Mouse (Mus musculus): ENCODE measurements around the gene Dpp9. TPM values are rescaled to one million over a fixed set of nuclear protein-coding genes. Genes with fewer than 3 reads are reported as not detected.
A peak's percentile ranks its signal among the peaks of the same experiment; 100 is the strongest.

Gene Dpp9
- polyA plus RNA-seq, 1 experiment from 2014 or later = 40.9 TPM

- H3K27me3 ChIP-seq = peaks cover 56% of the 10 kb centered on the region
- no peak overlapping the region for H3K27ac ChIP-seq (replicated peaks)
- no peaks in the 10 kb centered on the region for H3K36me3 ChIP-seq
- H3K9me3 ChIP-seq (replicated peaks) = no peaks in the 10 kb centered on the region
- H3K4me3 ChIP-seq (replicated peaks) = peak overlapping the region; percentile 72
- peaks cover 34% of the 10 kb centered on the region for H3K4me1 ChIP-seq
- H3K9ac ChIP-seq = 0 out of 2 replicates have a peak overlapping the region, but pooled peaks have one; percentile 9
- ATAC-seq (ENCODE audit: insufficient number of reproducible peaks, low FRiP score, low TSS enrichment, low read depth) = no peak
- H3K4me2 ChIP-seq (replicated peaks) = peak overlapping the region; percentile 98
- WGBS = 8% methylated on average over 21 of the region's 21 CpGs
Observed at GRCm38 (mm10) chr17:56139355-56139754, 79.3 kb downstream of the Dpp9 start.

GRCm38 (mm10) chr17:56137839-56138613 lies 80.7 kb downstream of the Dpp9 start:
- Histone ChIP-seq H3K4me3 (replicated peaks) (peak overlapping the region; percentile 2; the same call in 1 of the 2 replicates), H3K9me3 (replicated peaks) (no peaks in the 10 kb centered on the region), H3K27me3 (peaks cover 43% of the 10 kb centered on the region), H3K27ac (replicated peaks) (no peak overlapping the region), H3K4me1 (peaks cover 43% of the 10 kb centered on the region), H3K36me3 (no peaks in the 10 kb centered on the region), H3K9ac (no peak overlapping the region), H3K4me2 (replicated peaks) (peak overlapping the region; percentile 18; the same call in 1 of the 2 replicates)
- no peak for ATAC-seq (ENCODE audit: insufficient number of reproducible peaks, low FRiP score, low TSS enrichment, low read depth)
- WGBS = 23% methylated on average over 25 of the region's 25 CpGs

MicroRNAs encoded within 50 kb of the gene (microRNA counts, 519-probe panel; counts per million panel counts)
- 2,331 counts per million, percentile 53 among the panel's probes with 10 or more counts for microRNA mmu-miR-7b

Small RNA genes within 50 kb of the gene (microRNA-seq; reads per million reads assigned to microRNA genes)
- not detected for gene Gm44397 (ENCODE audit: borderline number of aligned reads)
- gene Mir7b (ENCODE audit: borderline number of aligned reads) = 24.3 reads per million, percentile 39 among the genes with 10 or more reads in this experiment

Other genes with a start within 250 kb of the Dpp9 start
- gene Shd, start 248.4 kb downstream of the Dpp9 start, polyA plus RNA-seq (2015; fragmentation: Nextera tagmentation; extraction: Ambion mirVana) = 20.4 and 22.2 TPM in 2 replicates
- 12.5 and 16.8 TPM in 2 replicates for gene Fsd1, start 232.4 kb downstream of the Dpp9 start, polyA plus RNA-seq (2015; fragmentation: Nextera tagmentation; extraction: Ambion mirVana)
- gene Stap2, start 213.3 kb downstream of the Dpp9 start, polyA plus RNA-seq (2015; fragmentation: Nextera tagmentation; extraction: Ambion mirVana) = 23.6 and 24.5 TPM in 2 replicates
- 91.3 and 97.2 TPM in 2 replicates for gene Mpnd, start 213.2 kb downstream of the Dpp9 start, polyA plus RNA-seq (2015; fragmentation: Nextera tagmentation; extraction: Ambion mirVana)
- 194 and 201 TPM in 2 replicates for gene Sh3gl1, start 182.3 kb downstream of the Dpp9 start, polyA plus RNA-seq (2015; fragmentation: Nextera tagmentation; extraction: Ambion mirVana)
- 21.6 and 23.0 TPM in 2 replicates for gene Chaf1a, start 178.5 kb downstream of the Dpp9 start, polyA plus RNA-seq (2015; fragmentation: Nextera tagmentation; extraction: Ambion mirVana)
- gene Ubxn6, start 143.9 kb downstream of the Dpp9 start, polyA plus RNA-seq (2015; fragmentation: Nextera tagmentation; extraction: Ambion mirVana) = 46.4 and 51.6 TPM in 2 replicates
- 112 and 119 TPM in 2 replicates for gene Hdgfl2, start 139.3 kb downstream of the Dpp9 start, polyA plus RNA-seq (2015; fragmentation: Nextera tagmentation; extraction: Ambion mirVana)
- gene Plin4, start 109.1 kb downstream of the Dpp9 start, polyA plus RNA-seq (2015; fragmentation: Nextera tagmentation; extraction: Ambion mirVana) = 0.08 TPM in 1 of 2 replicates, not detected in the other
- 0.72 and 1.2 TPM in 2 replicates for gene Plin5, start 101.3 kb downstream of the Dpp9 start, polyA plus RNA-seq (2015; fragmentation: Nextera tagmentation; extraction: Ambion mirVana)
- 1.4 and 1.8 TPM in 2 replicates for gene Lrg1, start 96.9 kb downstream of the Dpp9 start, polyA plus RNA-seq (2015; fragmentation: Nextera tagmentation; extraction: Ambion mirVana)
- 4.2 and 4.6 TPM in 2 replicates for gene Sema6b, start 78.6 kb downstream of the Dpp9 start, polyA plus RNA-seq (2015; fragmentation: Nextera tagmentation; extraction: Ambion mirVana)
- gene Tnfaip8l1, start 56.4 kb downstream of the Dpp9 start, polyA plus RNA-seq (2015; fragmentation: Nextera tagmentation; extraction: Ambion mirVana) = 13.9 and 14.5 TPM in 2 replicates
- gene Mydgf, start 35.0 kb downstream of the Dpp9 start, polyA plus RNA-seq (2015; fragmentation: Nextera tagmentation; extraction: Ambion mirVana) = 102 and 108 TPM in 2 replicates
- 15.0 and 15.4 TPM in 2 replicates for gene Fem1a, start 37.9 kb upstream of the Dpp9 start, polyA plus RNA-seq (2015; fragmentation: Nextera tagmentation; extraction: Ambion mirVana)
- gene Ticam1, start 57.9 kb upstream of the Dpp9 start, polyA plus RNA-seq (2015; fragmentation: Nextera tagmentation; extraction: Ambion mirVana) = 6.7 and 7.4 TPM in 2 replicates
- 89.5 and 92.6 TPM in 2 replicates for gene Plin3, start 74.0 kb upstream of the Dpp9 start, polyA plus RNA-seq (2015; fragmentation: Nextera tagmentation; extraction: Ambion mirVana)
- gene Arrdc5, start 81.4 kb upstream of the Dpp9 start, polyA plus RNA-seq (2015; fragmentation: Nextera tagmentation; extraction: Ambion mirVana) = 0.33 TPM in 1 of 2 replicates, not detected in the other
- gene Uhrf1, start 84.4 kb upstream of the Dpp9 start, polyA plus RNA-seq (2015; fragmentation: Nextera tagmentation; extraction: Ambion mirVana) = 110 and 113 TPM in 2 replicates
- gene Kdm4b, start 107.2 kb upstream of the Dpp9 start, polyA plus RNA-seq (2015; fragmentation: Nextera tagmentation; extraction: Ambion mirVana) = 40.1 and 43.6 TPM in 2 replicates